Mouse (Mus musculus): Measurements from ENCODE around the gene Spdye4c. TPM values are rescaled to one million over a fixed set of nuclear protein-coding genes. Genes with fewer than 3 reads are reported as not detected.

The Spdye4c gene
- polyA plus RNA-seq, 1 experiment, result not detected

DNA sequence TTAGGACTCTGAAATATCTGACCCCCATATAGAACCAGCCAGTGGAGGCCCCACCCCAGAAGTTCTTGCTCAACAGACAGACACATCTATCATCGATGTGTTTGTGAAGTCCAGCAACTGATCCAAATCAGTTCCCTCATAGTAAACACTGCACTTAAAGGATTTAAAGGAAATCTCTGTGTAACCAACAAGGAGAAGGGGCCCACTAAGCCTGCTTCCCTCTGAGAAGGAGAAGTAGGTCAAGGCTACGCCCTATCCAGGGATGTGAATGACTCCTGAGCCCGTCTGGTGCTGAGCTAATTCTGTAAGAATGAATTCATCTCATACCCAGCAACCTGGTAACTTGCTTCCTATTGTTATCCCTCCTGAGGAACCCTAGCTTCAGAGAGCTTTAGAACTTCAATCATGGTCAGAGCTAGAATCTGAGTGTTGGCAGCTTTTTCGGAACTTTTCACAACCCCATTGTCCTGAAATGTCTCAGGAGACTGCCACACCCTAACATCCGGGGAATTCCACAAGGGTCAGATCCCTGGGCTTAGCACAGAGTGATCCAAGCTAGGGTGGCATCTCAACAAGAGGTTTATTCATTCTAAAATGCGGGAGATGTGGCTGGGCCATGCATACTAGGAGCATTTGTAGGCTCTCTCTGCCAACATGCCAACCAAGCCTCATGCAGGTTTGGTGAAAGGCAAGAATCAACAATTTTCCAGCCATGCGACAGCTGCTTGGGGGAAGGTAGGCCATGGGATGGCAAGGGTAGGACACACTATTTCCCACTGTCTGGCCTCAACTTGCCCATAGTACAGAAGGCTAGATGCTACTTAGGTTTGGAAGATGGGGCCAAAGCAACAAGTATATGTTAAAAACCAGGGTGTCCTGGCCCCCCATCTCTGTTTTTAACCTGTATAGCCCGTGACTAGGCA is 38.0 kb upstream of the Spdye4c start:
- peaks cover 8% of the 10 kb centered on the region; the same call in 1 of the 2 replicates for H3K4me1 ChIP-seq (ENCODE audit: control insufficient read depth, insufficient read depth, low read length)
- no peak for TF ChIP-seq CTCF (IDR thresholded peaks at IDR 0.05; ENCODE audit: borderline replicate concordance, insufficient read depth, low read length)
- no peak for TF ChIP-seq POLR2A (IDR thresholded peaks at IDR 0.05; ENCODE audit: low read depth, low read length)
- peak overlapping the region; percentile 11; the same call in 1 of the 2 replicates for H3K27ac ChIP-seq (ENCODE audit: insufficient read depth, low read length)
- H3K4me3 ChIP-seq (ENCODE audit: insufficient read depth, low read length), result no peak overlapping the region

DNA sequence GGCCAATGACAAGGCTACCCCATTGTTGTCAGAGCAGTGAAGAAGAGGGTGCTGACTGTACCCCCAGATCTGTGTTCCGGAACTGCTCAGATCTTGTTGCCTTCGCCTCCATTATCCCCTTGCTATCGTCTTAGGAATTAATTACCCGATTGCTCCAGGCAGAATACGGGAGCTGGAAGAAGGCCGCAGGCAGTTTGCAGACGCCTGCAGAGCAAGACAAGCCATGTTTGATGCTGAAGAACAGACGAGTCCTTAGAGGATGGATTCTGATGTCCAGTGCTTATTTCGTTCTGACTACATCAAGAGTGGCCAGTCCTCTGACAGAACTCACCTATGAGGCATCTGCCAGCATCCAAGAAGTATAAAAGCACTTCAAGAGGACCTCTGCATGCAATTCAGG is 35.9 kb upstream of the Spdye4c start:
- TF ChIP-seq CTCF (IDR thresholded peaks at IDR 0.05; ENCODE audit: borderline replicate concordance, insufficient read depth, low read length) (no peak), POLR2A (IDR thresholded peaks at IDR 0.05; ENCODE audit: low read depth, low read length) (no peak)
- Histone ChIP-seq H3K4me3 (ENCODE audit: insufficient read depth, low read length) (no peak overlapping the region), H3K4me1 (ENCODE audit: control insufficient read depth, insufficient read depth, low read length) (peaks cover 4% of the 10 kb centered on the region; the same call in 1 of the 2 replicates), H3K27ac (ENCODE audit: insufficient read depth, low read length) (no peak overlapping the region)

- H3K4me1 ChIP-seq (ENCODE audit: control insufficient read depth, insufficient read depth, low read length), result peaks cover 13% of the 10 kb centered on the region
- TF ChIP-seq CTCF (IDR thresholded peaks at IDR 0.05; ENCODE audit: borderline replicate concordance, insufficient read depth, low read length) (0 out of 2 replicates have a peak, but pooled peaks have one; percentile 12), POLR2A (IDR thresholded peaks at IDR 0.05; ENCODE audit: low read depth, low read length) (no peak)
- H3K27ac ChIP-seq (ENCODE audit: insufficient read depth, low read length), result no peak overlapping the region
- no peak overlapping the region for H3K4me3 ChIP-seq (ENCODE audit: insufficient read depth, low read length)
Measured at GRCm38 (mm10) chr2:128564195-128564594, 26.8 kb upstream of the Spdye4c start.

DNA sequence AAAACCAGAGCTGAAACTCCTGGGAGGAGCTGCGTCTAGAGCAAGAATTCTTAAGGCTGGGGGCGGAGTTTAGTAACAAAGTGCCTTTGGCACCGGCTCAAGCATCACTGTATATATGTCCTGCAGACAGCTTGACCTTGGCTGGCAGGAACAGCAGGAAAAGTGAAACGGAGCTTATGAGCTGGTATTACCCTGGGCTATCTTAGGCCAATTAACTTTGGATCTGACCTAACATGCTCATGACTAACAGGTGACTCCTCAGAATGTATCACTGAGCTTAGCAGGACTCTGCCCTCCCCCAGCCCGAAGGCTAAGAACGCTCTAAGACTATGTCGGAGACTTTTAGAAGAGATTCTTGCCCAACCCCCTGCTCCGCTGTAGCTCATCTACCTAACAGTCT is 25.1 kb upstream of the Spdye4c start:
- Histone ChIP-seq H3K27ac (ENCODE audit: insufficient read depth, low read length) (no peak overlapping the region), H3K4me3 (ENCODE audit: insufficient read depth, low read length) (no peak overlapping the region), H3K4me1 (ENCODE audit: control insufficient read depth, insufficient read depth, low read length) (peaks cover 13% of the 10 kb centered on the region)
- TF ChIP-seq CTCF (IDR thresholded peaks at IDR 0.05; ENCODE audit: borderline replicate concordance, insufficient read depth, low read length), result no peak
- no peak for TF ChIP-seq POLR2A (IDR thresholded peaks at IDR 0.05; ENCODE audit: low read depth, low read length)

- Histone ChIP-seq H3K4me3 (ENCODE audit: insufficient read depth, low read length) (no peak overlapping the region), H3K27ac (ENCODE audit: insufficient read depth, low read length) (0 out of 2 replicates have a peak overlapping the region, but pooled peaks have one; percentile 8), H3K4me1 (ENCODE audit: control insufficient read depth, insufficient read depth, low read length) (peaks cover 13% of the 10 kb centered on the region)
- no peak for TF ChIP-seq POLR2A (IDR thresholded peaks at IDR 0.05; ENCODE audit: low read depth, low read length)
- no peak for TF ChIP-seq CTCF (IDR thresholded peaks at IDR 0.05; ENCODE audit: borderline replicate concordance, insufficient read depth, low read length)
Measured at GRCm38 (mm10) chr2:128566304-128567147, 24.5 kb upstream of the Spdye4c start.

GRCm38 (mm10) chr2:128568018-128568417 is 23.0 kb upstream of the Spdye4c start:
- H3K4me3 ChIP-seq (ENCODE audit: insufficient read depth, low read length), result no peak overlapping the region
- H3K4me1 ChIP-seq (ENCODE audit: control insufficient read depth, insufficient read depth, low read length), result peaks cover 16% of the 10 kb centered on the region
- TF ChIP-seq CTCF (IDR thresholded peaks at IDR 0.05; ENCODE audit: borderline replicate concordance, insufficient read depth, low read length) (no peak), POLR2A (IDR thresholded peaks at IDR 0.05; ENCODE audit: low read depth, low read length) (no peak)
- H3K27ac ChIP-seq (ENCODE audit: insufficient read depth, low read length), result peak overlapping the region; percentile 35; the same call in 1 of the 2 replicates

DNA sequence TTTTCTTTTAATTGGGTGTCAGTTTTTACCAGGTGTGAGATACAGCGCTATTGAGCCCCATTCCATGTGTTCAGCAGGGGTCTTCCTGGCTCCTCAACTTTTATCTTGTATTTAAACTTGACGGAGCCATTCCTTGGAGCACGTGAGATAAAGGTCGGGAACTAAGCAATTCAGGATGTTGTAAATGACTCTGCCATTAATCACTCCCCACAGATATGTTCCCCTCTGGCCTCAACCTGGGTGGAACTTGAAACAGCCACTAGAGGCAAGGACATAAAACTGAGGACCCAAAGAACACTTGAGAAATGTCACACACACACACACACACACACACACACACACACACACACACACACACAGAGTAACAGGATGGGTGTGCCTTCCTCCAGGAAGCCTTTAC is 22.5 kb upstream of the Spdye4c start:
- TF ChIP-seq CTCF (IDR thresholded peaks at IDR 0.05; ENCODE audit: borderline replicate concordance, insufficient read depth, low read length) (no peak), POLR2A (IDR thresholded peaks at IDR 0.05; ENCODE audit: low read depth, low read length) (no peak)
- no peak overlapping the region for H3K4me3 ChIP-seq (ENCODE audit: insufficient read depth, low read length)
- H3K27ac ChIP-seq (ENCODE audit: insufficient read depth, low read length), result peak overlapping the region; percentile 35; the same call in 1 of the 2 replicates
- H3K4me1 ChIP-seq (ENCODE audit: control insufficient read depth, insufficient read depth, low read length), result peaks cover 16% of the 10 kb centered on the region

DNA sequence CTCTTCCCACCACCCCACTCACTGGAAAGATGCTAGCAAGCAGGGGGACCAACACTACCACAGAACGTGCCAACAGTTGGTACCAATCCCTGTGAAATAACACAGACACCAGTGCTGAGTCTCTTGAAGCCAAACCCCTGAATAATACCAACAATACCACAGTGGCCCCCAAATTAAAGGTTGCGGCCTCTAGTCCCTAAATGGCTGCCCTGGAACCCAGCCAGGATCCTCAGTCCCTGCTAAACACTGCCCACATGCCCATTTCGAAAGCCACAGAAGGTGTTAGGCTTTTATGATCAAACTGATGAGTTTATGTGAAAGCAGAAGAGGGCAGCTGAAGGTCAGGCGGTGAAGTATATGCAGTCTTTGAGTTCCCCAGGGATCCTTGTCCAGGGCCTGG is 20.0 kb upstream of the Spdye4c start:
- no peak overlapping the region for H3K27ac ChIP-seq (ENCODE audit: insufficient read depth, low read length)
- TF ChIP-seq POLR2A (IDR thresholded peaks at IDR 0.05; ENCODE audit: low read depth, low read length) (no peak), CTCF (IDR thresholded peaks at IDR 0.05; ENCODE audit: borderline replicate concordance, insufficient read depth, low read length) (no peak)
- no peak overlapping the region for H3K4me3 ChIP-seq (ENCODE audit: insufficient read depth, low read length)
- H3K4me1 ChIP-seq (ENCODE audit: control insufficient read depth, insufficient read depth, low read length), result peaks cover 16% of the 10 kb centered on the region

DNA sequence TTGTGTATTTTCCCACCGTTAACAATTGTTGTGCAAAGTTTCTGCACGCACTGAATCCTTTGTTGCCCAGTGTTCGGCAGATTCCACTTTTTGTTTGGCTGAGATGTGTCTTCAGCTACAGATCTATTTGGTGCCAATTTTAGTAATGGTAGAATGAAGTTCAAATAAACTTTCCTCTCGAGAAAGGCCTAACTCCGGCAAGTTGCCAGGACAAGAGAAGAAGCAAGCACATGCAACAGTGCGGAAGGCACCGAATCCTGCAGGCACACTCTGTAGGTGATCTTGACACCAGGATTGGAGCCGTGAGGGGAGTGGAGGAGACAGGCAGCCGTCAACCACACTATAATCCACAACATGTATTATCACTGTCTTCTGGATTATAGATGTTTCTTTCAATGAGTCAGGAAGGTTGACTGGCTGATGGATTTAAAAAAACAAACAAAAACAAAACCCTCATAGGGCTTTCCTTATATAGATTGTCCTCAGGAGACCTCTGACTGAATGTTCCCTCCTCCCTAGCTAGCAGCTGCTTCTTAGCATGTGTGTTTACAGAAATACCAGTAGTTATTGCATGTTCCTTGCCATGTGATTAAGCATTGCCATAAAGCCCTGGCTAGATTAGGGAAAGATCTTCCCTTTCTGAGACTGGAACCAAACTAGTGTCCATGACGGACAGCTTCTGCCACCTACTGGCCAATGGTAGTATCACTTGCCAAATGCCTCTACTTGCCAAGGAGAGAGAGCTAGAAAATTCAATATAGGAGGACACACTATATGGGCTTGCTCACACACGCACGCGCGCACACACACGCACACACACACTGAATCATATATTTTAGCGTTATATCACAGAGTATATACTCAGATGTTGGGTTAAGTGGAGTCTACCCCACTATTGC is 18.0 kb upstream of the Spdye4c start:
- H3K4me3 ChIP-seq (ENCODE audit: insufficient read depth, low read length), result no peak overlapping the region
- TF ChIP-seq POLR2A (IDR thresholded peaks at IDR 0.05; ENCODE audit: low read depth, low read length), result no peak
- peak; percentile 65; the same call in 1 of the 2 replicates for TF ChIP-seq CTCF (IDR thresholded peaks at IDR 0.05; ENCODE audit: borderline replicate concordance, insufficient read depth, low read length)
- H3K4me1 ChIP-seq (ENCODE audit: control insufficient read depth, insufficient read depth, low read length), result peaks cover 10% of the 10 kb centered on the region
- H3K27ac ChIP-seq (ENCODE audit: insufficient read depth, low read length), result no peak overlapping the region

Measured in embryonic fibroblast, embryonic 13.5 days (primary cell).